10 mouse cellular contexts compared by ENCODE assay signal in genomic region chr11:29777964-29778363, GRCm38 (mm10). TPM values are rescaled to one million over a fixed set of nuclear protein-coding genes. Genes with fewer than 3 reads are reported as not detected.
DNase-seq lines count a peak whose midpoint lies in the region; ATAC-seq and TF ChIP-seq lines count a peak whose summit lies in the region.
"Had no signal": no experiment of that assay in that cellular context is flagged by ENCODE, and none has a peak within 500 bp of the region (broad histone marks: within the 10 kb centered on the region; RNA-seq: fewer than 3 reads in every experiment).

No protein-coding gene starts in this region.

- H3K27me3 ChIP-seq in kidney, adult 2 months (replicated peaks; ENCODE audit: control insufficient read depth, insufficient read depth, low read length) = no peaks in the 10 kb centered on the region
- H3K27me3 ChIP-seq in kidney, embryonic 16.5 days (ENCODE audit: insufficient read depth, low read length) = no peaks in the 10 kb centered on the region
- H3K27me3 ChIP-seq in heart, embryonic 13.5 days (replicated peaks) = no peaks in the 10 kb centered on the region
- H3K27me3 ChIP-seq in forebrain, embryonic 12.5 days = no peaks in the 10 kb centered on the region
- H3K27me3 ChIP-seq: limb, embryonic 13.5 days had no signal

- TF ChIP-seq POLR2A in kidney, adult 2 months (IDR thresholded peaks at IDR 0.05; ENCODE audit: low read depth, low read length) = no peak

- no peak overlapping the region for H3K27ac ChIP-seq in kidney, adult 2 months (ENCODE audit: insufficient read depth, low read depth, low read length)
- H3K27ac ChIP-seq in kidney, embryonic 16.5 days (ENCODE audit: low read length) = no peak overlapping the region
- peak overlapping the region; percentile 87 for H3K27ac ChIP-seq in heart, embryonic 13.5 days (replicated peaks)
- H3K27ac ChIP-seq in forebrain, embryonic 12.5 days = no peak overlapping the region
- H3K27ac ChIP-seq: limb, embryonic 13.5 days had no signal

- no peak overlapping the region for H3K4me3 ChIP-seq in kidney, adult 2 months (ENCODE audit: insufficient read depth, low read depth, low read length)
- no peak overlapping the region for H3K4me3 ChIP-seq in kidney, embryonic 16.5 days (ENCODE audit: low read length)
- H3K4me3 ChIP-seq in heart, embryonic 13.5 days = no peak overlapping the region
- H3K4me3 ChIP-seq in forebrain, embryonic 12.5 days (replicated peaks) = no peak overlapping the region
- H3K4me3 ChIP-seq: limb, embryonic 13.5 days had no signal

- no peaks in the 10 kb centered on the region for H3K4me1 ChIP-seq in kidney, adult 2 months (ENCODE audit: control insufficient read depth, insufficient read depth, low read length)
- H3K4me1 ChIP-seq in kidney, embryonic 16.5 days (ENCODE audit: insufficient read depth, low read length) = no peaks in the 10 kb centered on the region
- peaks cover 25% of the 10 kb centered on the region for H3K4me1 ChIP-seq in heart, embryonic 13.5 days
- H3K4me1 ChIP-seq in forebrain, embryonic 12.5 days = peaks cover 11% of the 10 kb centered on the region
- H3K4me1 ChIP-seq: limb, embryonic 13.5 days had no signal

- H3K36me3 ChIP-seq in kidney, adult 2 months (ENCODE audit: control insufficient read depth, insufficient read depth, low read length) = no peaks in the 10 kb centered on the region
- no peaks in the 10 kb centered on the region for H3K36me3 ChIP-seq in kidney, embryonic 16.5 days (ENCODE audit: insufficient read depth, low read length)
- no peaks in the 10 kb centered on the region for H3K36me3 ChIP-seq in heart, embryonic 13.5 days
- H3K36me3 ChIP-seq in forebrain, embryonic 12.5 days (replicated peaks) = no peaks in the 10 kb centered on the region
- H3K36me3 ChIP-seq: limb, embryonic 13.5 days had no signal

- H3K9me3 ChIP-seq in kidney, embryonic 16.5 days (ENCODE audit: low read length) = 0 out of 2 replicates have a peak, but pooled peaks cover 2% of the 10 kb centered on the region
- no peaks in the 10 kb centered on the region for H3K9me3 ChIP-seq in heart, embryonic 13.5 days
- H3K9me3 ChIP-seq in forebrain, embryonic 12.5 days = no peaks in the 10 kb centered on the region
- H3K9me3 ChIP-seq: limb, embryonic 13.5 days had no signal

- ATAC-seq in kidney, embryonic 16.5 days (ENCODE audit: low FRiP score, low TSS enrichment) = no peak
- peak; percentile 66; the same call in 1 of the 2 replicates for ATAC-seq in heart, embryonic 13.5 days (ENCODE audit: extremely low read depth, insufficient number of reproducible peaks, low FRiP score, low TSS enrichment)
- peak; percentile 48 for ATAC-seq in megakaryocyte progenitor cell, adult 5-6 weeks (replicated peaks; ENCODE audit: poor library complexity)
- no peak for ATAC-seq in forebrain, embryonic 12.5 days (ENCODE audit: low FRiP score)
- ATAC-seq in erythroblast, adult 5-6 weeks (replicated peaks; ENCODE audit: low FRiP score, poor library complexity, severe bottlenecking) = no peak

- DNase-seq in kidney, adult 2 months = peak; percentile 22
- peak; percentile 16 for DNase-seq in fat pad, adult 2 months (ENCODE audit: extremely low read depth, low read depth, low spot score)
- DNase-seq in cerebellum, adult 18-20 months = no peak
- DNase-seq: cerebellum, adult 9-11 months had no signal

- no peak for TF ChIP-seq CTCF in kidney, adult 2 months (conservative IDR thresholded peaks at IDR 0.05; ENCODE audit: insufficient read depth, insufficient read length, low read depth, low read length)

- no peak overlapping the region for H3K9ac ChIP-seq in kidney, embryonic 16.5 days (replicated peaks; ENCODE audit: low read length)
- no peak overlapping the region for H3K9ac ChIP-seq in heart, embryonic 13.5 days
- no peak overlapping the region for H3K9ac ChIP-seq in forebrain, embryonic 12.5 days
- H3K9ac ChIP-seq: limb, embryonic 13.5 days had no signal

- no peak overlapping the region for H3K4me2 ChIP-seq in kidney, embryonic 16.5 days (replicated peaks; ENCODE audit: low read depth, low read length)
- no peak overlapping the region for H3K4me2 ChIP-seq in heart, embryonic 13.5 days
- H3K4me2 ChIP-seq in forebrain, embryonic 12.5 days = no peak overlapping the region
- H3K4me2 ChIP-seq: limb, embryonic 13.5 days had no signal

RNA-seq across cellular contexts. Expression of gene 4931440F15Rik, which starts 47.5 kb away (rescaled TPM):
- 0.05 and 0.15 TPM in 2 replicates for polyA plus RNA-seq in kidney, adult 2 months (2012; rRNA removed)
- 0.05 and 0.17 TPM in 2 replicates for polyA plus RNA-seq in kidney, embryonic 16.5 days (2015; fragmentation: Nextera tagmentation; extraction: Ambion mirVana)
- 0.19 and 0.23 TPM in 2 replicates for polyA plus RNA-seq in heart, embryonic 13.5 days (2015; fragmentation: Nextera tagmentation; extraction: Ambion mirVana)
- total RNA-seq in megakaryocyte progenitor cell, adult 5-6 weeks (2015) = not detected in 2 replicates
- total RNA-seq in megakaryocyte progenitor cell, adult 5-6 weeks (2017) = not detected in 2 replicates
- 0.06 and 0.13 TPM in 2 replicates for polyA plus RNA-seq in forebrain, embryonic 12.5 days (2016; fragmentation: Nextera tagmentation; extraction: Ambion mirVana)
- not detected in 2 replicates for total RNA-seq in erythroblast, adult 5-6 weeks (2015; ENCODE audit: low replicate concordance)
- not detected in 2 replicates for total RNA-seq in erythroblast, adult 5-6 weeks (2017; ENCODE audit: low replicate concordance)

Comparison
In these comparisons a context has a peak if more than half of its experiments do, and no peak if none do; other contexts are left out.
1. DNase-seq: peak in kidney, adult 2 months (single experiment) and fat pad, adult 2 months (single experiment); none in cerebellum, adult 18-20 months (0 of 2).
2. ATAC-seq: peak in heart, embryonic 13.5 days (single experiment) and megakaryocyte progenitor cell, adult 5-6 weeks (single experiment); none in kidney, embryonic 16.5 days (single experiment), forebrain, embryonic 12.5 days (single experiment) and erythroblast, adult 5-6 weeks (single experiment).